Mouse (Mus musculus): ENCODE measurements around the gene Hps5. TPM values are rescaled to one million over a fixed set of nuclear protein-coding genes. Genes with fewer than 3 reads are reported as not detected.
A peak's percentile ranks its signal among the peaks of the same experiment; 100 is the strongest.
"Not testable (repeated sequence)": the region's sequence is repeated elsewhere in the genome, so short reads cannot be mapped to it uniquely, and the experiment has no call there.

The Hps5 gene
- total RNA-seq, 1 experiment from 2014 or later, result 42.5 TPM

DNA sequence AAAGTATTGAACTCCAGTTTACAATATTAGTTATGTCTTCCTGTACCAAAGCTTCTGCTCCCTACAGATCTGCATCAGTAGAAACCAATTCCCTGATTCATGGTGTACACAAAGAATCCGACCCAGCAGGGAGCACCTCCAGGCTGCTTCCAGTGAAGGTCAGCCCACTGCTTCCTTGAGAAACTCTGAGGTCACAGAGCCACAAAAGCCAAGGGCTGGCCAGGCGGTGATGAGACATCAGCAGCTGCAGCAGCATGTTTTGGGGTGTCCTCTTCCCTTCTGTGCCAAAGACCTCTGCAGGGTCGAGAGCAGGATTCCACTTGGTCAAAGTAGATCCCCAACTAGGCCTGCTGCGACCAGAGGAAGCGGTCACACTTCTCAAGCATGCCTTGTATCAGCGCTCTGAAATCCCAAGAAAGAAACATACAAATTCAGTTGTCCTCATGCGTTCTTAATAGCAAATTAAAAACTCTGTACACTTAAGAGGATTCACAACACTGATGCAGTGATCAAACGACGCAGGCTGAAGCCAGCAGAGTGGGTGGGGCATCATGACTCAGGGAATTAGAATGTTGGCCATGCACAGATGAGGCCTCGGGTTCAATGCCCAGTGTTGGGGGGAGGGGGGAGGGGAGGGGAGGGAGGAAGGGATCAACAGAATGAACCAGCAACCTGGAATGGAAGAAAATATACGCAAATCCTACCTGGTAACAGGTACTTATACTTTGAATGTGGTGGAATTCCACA lies 34.6 kb downstream of the Hps5 start:
- ATAC-seq (replicated peaks in 1 of 2; ENCODE audit: insufficient read depth in 1 of 2, low FRiP score in 2 of 2, low TSS enrichment in 1 of 2, low read depth in 1 of 2, poor library complexity in 2 of 2, severe bottlenecking in 2 of 2), result no peak

GRCm38 (mm10) chr7:46751490-46751889 lies 44.4 kb downstream of the Hps5 start, which contains the start of gene Saa2:
Gene Saa2 (plus strand): TSS chr7:46751790.
- no peak for ATAC-seq (replicated peaks in 1 of 2; ENCODE audit: insufficient read depth in 1 of 2, low FRiP score in 2 of 2, low TSS enrichment in 1 of 2, low read depth in 1 of 2, poor library complexity in 2 of 2, severe bottlenecking in 2 of 2)

DNA sequence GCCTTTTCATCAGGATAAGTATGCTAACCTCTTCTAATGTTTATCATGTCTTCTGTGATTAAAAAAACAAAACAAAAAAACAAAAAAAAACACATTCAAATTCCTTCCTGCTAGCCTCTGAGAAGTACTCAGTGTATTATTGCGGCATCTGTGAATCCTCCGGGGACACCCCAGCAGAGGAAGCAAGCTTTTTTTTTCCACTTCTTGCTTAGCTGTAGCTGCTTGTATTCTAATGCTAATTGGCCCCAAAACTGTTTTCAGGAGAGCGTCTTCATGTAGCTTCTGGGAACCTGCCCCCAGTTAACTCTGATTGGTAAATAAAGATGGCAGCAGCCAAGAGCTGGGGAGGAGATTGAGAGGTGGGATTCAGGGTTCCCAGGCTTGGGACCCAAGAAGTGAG lies 47.4 kb downstream of the Hps5 start:
- no peak for ATAC-seq (replicated peaks in 1 of 2; ENCODE audit: insufficient read depth in 1 of 2, low FRiP score in 2 of 2, low TSS enrichment in 1 of 2, low read depth in 1 of 2, poor library complexity in 2 of 2, severe bottlenecking in 2 of 2)

DNA sequence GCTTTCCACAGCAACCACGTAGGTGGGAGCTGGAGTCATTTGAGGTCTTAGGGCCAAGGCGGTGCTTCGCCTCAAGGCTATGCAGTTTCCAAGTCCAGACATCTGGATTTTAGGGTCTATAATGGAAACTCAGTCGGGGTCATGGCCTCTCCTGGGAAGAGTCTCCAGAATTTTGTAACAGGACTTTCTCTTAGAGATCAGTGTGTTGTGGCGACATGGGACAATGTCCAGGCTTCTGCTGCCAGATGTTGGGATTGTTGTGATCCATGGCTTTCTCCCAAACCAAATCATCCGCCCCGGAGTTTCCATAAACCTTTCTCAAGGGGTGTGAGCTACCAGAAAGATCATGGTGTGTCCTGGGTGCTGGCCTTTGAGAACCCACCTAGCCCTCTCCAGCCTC lies 49.5 kb downstream of the Hps5 start:
- no peak for ATAC-seq (replicated peaks in 1 of 2; ENCODE audit: insufficient read depth in 1 of 2, low FRiP score in 2 of 2, low TSS enrichment in 1 of 2, low read depth in 1 of 2, poor library complexity in 2 of 2, severe bottlenecking in 2 of 2)

- no peak for ATAC-seq (replicated peaks in 1 of 2; ENCODE audit: insufficient read depth in 1 of 2, low FRiP score in 2 of 2, low TSS enrichment in 1 of 2, low read depth in 1 of 2, poor library complexity in 2 of 2, severe bottlenecking in 2 of 2)
These were observed 50.0 kb downstream of the Hps5 start for GRCm38 (mm10) chr7:46745816-46746215.

GRCm38 (mm10) chr7:46742880-46743279 lies 53.0 kb downstream of the Hps5 start, which contains the start of gene Saa1:
Gene Saa1 (minus strand): TSS chr7:46742980.
- not testable (repeated sequence) for ATAC-seq (replicated peaks in 1 of 2; ENCODE audit: insufficient read depth in 1 of 2, low FRiP score in 2 of 2, low TSS enrichment in 1 of 2, low read depth in 1 of 2, poor library complexity in 2 of 2, severe bottlenecking in 2 of 2)

DNA sequence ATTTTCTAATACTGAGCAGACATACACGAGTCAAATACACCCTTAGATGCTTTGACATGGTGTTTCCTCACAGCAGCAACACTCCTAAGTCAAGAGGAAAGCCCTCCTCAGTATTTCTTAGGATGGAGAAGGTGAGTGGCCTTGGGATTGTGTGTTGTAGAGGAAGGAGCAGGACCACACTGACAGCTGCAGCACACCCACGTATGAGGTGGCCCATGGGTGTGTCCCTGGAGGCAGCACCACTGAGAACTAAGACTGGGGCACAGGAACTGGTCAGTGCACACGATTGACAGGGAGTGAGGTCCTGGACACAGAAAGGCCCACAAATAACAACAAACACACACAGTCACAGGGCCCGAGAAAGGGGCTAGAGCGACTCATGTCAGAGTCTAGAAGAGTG lies 55.8 kb downstream of the Hps5 start:
- not testable (repeated sequence) for ATAC-seq (replicated peaks in 1 of 2; ENCODE audit: insufficient read depth in 1 of 2, low FRiP score in 2 of 2, low TSS enrichment in 1 of 2, low read depth in 1 of 2, poor library complexity in 2 of 2, severe bottlenecking in 2 of 2)

GRCm38 (mm10) chr7:46738561-46739460 lies 57.1 kb downstream of the Hps5 start:
- ATAC-seq (replicated peaks in 1 of 2; ENCODE audit: insufficient read depth in 1 of 2, low FRiP score in 2 of 2, low TSS enrichment in 1 of 2, low read depth in 1 of 2, poor library complexity in 2 of 2, severe bottlenecking in 2 of 2), result no peak

GRCm38 (mm10) chr7:46734983-46735382 lies 60.9 kb downstream of the Hps5 start:
- ATAC-seq (replicated peaks in 1 of 2; ENCODE audit: insufficient read depth in 1 of 2, low FRiP score in 2 of 2, low TSS enrichment in 1 of 2, low read depth in 1 of 2, poor library complexity in 2 of 2, severe bottlenecking in 2 of 2), result 0 out of 4 replicates have a peak, but pooled peaks of 1 of the 2 experiments have one; percentile 17

- no peak for ATAC-seq (replicated peaks in 1 of 2; ENCODE audit: insufficient read depth in 1 of 2, low FRiP score in 2 of 2, low TSS enrichment in 1 of 2, low read depth in 1 of 2, poor library complexity in 2 of 2, severe bottlenecking in 2 of 2)
These were observed 63.4 kb downstream of the Hps5 start, which contains the start of gene Saa4 for GRCm38 (mm10) chr7:46732458-46732857. Gene Saa4 (minus strand): TSS chr7:46732603.

GRCm38 (mm10) chr7:46727584-46727983 lies 68.3 kb downstream of the Hps5 start:
- no peak for ATAC-seq (replicated peaks in 1 of 2; ENCODE audit: insufficient read depth in 1 of 2, low FRiP score in 2 of 2, low TSS enrichment in 1 of 2, low read depth in 1 of 2, poor library complexity in 2 of 2, severe bottlenecking in 2 of 2)

- no peak for ATAC-seq (replicated peaks in 1 of 2; ENCODE audit: insufficient read depth in 1 of 2, low FRiP score in 2 of 2, low TSS enrichment in 1 of 2, low read depth in 1 of 2, poor library complexity in 2 of 2, severe bottlenecking in 2 of 2)
These were observed 71.5 kb downstream of the Hps5 start for GRCm38 (mm10) chr7:46724396-46724795.

DNA sequence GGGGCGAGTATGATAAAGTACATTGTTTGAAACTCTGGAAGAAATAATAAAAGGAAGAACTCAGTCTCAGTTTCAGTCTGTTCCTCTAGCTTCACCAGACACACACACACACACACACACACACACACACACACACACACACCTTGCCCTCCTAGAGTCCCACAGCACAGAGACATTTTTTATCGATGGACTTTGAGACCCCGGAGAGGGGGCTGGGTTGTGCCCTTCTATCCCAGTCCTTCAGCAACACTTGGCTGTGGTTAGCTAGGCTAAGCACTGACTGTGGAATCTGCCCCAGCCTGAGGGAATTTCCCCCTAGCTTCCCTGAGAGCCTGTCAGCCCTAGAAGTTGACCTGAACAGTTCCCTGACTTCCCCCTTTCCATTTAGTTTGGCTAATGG lies 72.0 kb downstream of the Hps5 start:
- no peak for ATAC-seq (replicated peaks in 1 of 2; ENCODE audit: insufficient read depth in 1 of 2, low FRiP score in 2 of 2, low TSS enrichment in 1 of 2, low read depth in 1 of 2, poor library complexity in 2 of 2, severe bottlenecking in 2 of 2)

GRCm38 (mm10) chr7:46723354-46723753 lies 72.5 kb downstream of the Hps5 start:
- no peak for ATAC-seq (replicated peaks in 1 of 2; ENCODE audit: insufficient read depth in 1 of 2, low FRiP score in 2 of 2, low TSS enrichment in 1 of 2, low read depth in 1 of 2, poor library complexity in 2 of 2, severe bottlenecking in 2 of 2)

DNA sequence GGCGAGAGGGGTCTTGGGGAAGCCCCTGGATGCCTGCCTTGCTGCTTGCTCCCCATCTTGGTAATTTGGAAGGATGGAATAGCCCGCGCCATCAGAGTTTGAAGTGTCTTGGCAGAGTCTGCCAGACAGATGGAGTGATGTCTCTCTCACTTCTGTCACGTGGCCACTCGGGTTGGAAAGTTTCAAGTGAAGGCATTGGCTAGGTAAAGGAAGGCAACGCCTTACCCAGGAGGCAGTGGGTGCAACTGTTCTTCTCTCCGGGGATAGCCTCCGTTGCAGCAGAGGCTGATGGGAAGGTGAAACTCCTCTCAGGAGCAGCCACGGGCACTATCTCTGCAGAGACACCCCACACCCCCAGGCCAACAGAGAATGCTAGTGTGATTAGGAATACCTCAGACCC lies 75.4 kb downstream of the Hps5 start:
- ATAC-seq (replicated peaks in 1 of 2; ENCODE audit: insufficient read depth in 1 of 2, low FRiP score in 2 of 2, low TSS enrichment in 1 of 2, low read depth in 1 of 2, poor library complexity in 2 of 2, severe bottlenecking in 2 of 2), result no peak

- ATAC-seq (replicated peaks in 1 of 2; ENCODE audit: insufficient read depth in 1 of 2, low FRiP score in 2 of 2, low TSS enrichment in 1 of 2, low read depth in 1 of 2, poor library complexity in 2 of 2, severe bottlenecking in 2 of 2), result no peak
These were observed 76.3 kb downstream of the Hps5 start for GRCm38 (mm10) chr7:46719526-46719925.

GRCm38 (mm10) chr7:46718591-46719270 lies 77.1 kb downstream of the Hps5 start:
- no peak for ATAC-seq (replicated peaks in 1 of 2; ENCODE audit: insufficient read depth in 1 of 2, low FRiP score in 2 of 2, low TSS enrichment in 1 of 2, low read depth in 1 of 2, poor library complexity in 2 of 2, severe bottlenecking in 2 of 2)

- ATAC-seq (replicated peaks in 1 of 2; ENCODE audit: insufficient read depth in 1 of 2, low FRiP score in 2 of 2, low TSS enrichment in 1 of 2, low read depth in 1 of 2, poor library complexity in 2 of 2, severe bottlenecking in 2 of 2), result no peak
These were observed 79.0 kb downstream of the Hps5 start for GRCm38 (mm10) chr7:46716897-46717296.
